Mouse (Mus musculus): ENCODE data around the gene Dner. TPM values are rescaled to one million over a fixed set of nuclear protein-coding genes. Genes with fewer than 3 reads are reported as not detected.

Dner gene
- total RNA-seq, 4 experiments from 2014 or later, result 129 to 148 (median 141) TPM

DNA sequence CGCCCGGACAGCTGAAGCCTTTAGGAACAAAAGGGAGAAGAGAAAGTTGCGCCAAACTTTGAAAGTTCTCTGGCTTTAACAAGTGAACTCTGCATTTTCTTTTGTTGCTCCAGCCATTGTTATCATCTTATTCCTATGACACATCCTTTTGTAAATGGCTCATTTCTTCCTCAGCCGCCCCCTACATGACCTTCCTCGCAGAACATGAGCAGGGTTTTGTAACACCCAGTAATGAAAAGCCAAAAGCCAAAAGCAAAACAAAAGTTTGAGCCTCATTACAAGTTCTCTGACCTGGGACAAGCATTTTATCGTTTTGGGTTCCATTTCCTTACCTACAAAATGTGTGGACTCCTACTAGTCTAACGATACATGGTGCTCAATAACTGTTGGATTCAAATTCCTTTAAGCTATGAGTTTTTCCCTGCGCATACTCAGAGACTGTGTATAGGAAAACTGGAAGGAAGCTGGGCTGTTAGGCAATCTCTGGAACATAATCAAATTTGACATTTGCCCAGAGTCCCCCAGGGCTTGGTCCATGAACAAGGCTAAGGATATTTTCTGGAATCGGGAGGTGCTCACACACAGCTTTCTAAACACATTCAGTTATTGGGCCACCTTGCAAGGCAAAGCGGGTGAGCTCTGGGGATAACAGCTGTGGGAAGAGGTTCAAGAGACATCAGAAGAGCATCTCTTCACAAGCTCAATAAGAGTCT lies 246.3 kb downstream of the Dner start:
- no peak for DNase-seq (ENCODE audit: low spot score in 2 of 2)

- DNase-seq (ENCODE audit: low spot score in 2 of 2), result peak in 1 of 2 experiments; percentile 73
Measured at GRCm38 (mm10) chr1:84443640-84444039, 252.4 kb downstream of the Dner start.

- DNase-seq (ENCODE audit: low spot score in 2 of 2), result no peak
Measured at GRCm38 (mm10) chr1:84443050-84443449, 253.0 kb downstream of the Dner start.

DNA sequence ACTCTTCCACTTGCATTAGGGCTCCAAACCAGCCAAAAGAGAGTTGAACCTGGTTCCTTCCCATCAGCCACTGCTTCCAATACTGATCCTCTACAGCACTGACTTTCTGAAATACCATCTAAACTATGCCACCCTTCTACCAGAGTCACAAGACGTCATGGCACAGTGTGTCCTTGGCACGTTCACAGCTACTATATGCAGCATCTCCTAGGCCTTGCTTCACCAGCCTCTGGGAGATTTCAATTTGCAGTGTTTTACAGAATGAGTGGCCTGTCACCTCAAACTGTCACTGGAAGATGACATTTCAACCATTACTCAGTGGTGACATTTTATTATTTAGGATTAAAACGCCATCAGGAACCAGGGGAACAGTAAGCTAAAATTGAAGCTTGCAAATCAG lies 254.6 kb downstream of the Dner start:
- DNase-seq (ENCODE audit: low spot score in 2 of 2), result no peak

DNA sequence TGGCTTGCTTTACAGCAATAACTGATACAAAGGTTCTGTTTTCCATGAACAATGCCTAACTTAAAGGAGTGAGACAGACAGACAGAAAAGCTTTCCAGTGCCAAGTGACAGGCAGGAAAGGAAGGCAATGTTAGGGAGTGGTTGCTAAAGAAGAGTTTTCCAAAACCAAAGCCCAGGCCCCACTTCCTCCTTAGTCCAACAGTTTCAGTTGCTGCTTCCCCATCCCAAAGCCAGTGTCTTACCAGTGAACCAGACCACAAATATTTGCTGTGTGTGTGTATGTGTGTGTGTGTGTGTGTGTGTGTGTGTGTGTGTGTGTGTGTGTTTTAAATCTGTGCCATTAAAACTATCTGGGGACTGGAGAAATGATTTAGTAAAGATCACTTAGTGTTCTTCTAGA lies 258.5 kb downstream of the Dner start:
- no peak for DNase-seq (ENCODE audit: low spot score in 2 of 2)

DNA sequence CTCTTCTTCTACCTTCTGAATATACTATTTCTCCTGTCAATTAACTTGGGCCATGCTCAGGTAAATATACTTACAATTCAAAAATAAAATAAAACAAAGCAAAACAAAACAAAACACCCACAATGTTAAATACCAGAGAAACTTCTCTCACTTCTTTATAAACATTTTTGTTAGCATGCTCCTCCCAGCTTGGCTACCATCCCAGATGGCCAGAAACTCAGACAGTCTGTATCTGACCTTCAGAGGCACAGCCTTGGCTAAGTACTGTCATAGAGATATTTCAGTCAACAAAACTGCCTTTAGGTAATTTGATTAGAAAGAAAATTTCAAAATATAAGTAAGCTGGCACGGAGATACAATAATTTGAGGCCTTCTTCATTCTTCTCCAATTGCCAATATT lies 259.7 kb downstream of the Dner start:
- no peak for DNase-seq (ENCODE audit: low spot score in 2 of 2)

DNA sequence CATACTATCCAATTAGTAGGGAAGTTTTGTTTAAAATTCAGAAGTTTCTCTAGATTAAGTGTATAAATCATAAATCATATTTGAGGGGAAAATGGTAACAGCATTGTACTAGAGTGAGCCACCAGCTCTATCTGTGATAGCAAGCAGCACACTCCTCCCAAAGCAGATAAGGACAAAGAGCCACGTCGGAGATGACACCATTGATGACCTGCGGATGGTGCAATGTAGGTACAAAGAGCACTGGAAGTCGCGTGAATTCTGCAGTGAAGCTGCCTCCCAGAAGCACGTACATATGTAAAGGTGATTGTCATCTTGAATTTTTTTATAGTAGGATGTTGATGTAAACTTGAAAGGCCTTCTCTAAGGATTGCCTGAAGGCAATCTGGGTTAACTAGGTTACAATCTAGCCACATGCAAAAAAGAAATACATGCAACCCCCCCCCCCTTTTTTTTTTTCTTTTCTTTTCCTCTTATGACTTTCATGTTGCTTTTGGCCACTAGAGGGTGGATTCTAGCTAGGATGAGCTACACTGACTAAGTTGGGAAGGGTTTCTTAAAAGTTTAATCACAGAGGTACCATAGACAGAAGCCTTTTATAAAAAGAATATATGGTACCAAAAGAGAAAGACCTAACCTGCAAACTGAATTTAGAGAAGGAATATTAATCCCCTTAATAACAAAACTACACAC lies 262.6 kb downstream of the Dner start:
- DNase-seq (ENCODE audit: low spot score in 2 of 2), result peak in 1 of 2 experiments; percentile 2

DNA sequence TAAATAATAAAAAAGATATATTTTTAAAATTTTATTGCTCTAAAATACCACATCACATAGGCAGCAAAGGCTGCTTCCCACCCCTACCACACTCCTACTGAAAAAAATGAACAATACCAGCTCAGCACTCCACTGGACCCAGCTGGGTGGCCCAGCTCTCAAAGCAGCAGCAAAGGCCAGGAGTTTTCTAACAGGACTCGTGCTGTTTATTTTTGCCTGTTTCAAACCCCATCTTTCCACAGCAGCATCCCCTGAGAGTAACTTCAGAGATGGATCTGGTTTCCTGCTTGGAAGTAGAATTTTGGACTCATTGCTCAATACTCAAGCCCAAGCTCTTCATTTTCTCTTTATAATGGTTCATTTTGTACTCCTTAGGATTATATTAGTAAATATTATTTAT lies 263.7 kb downstream of the Dner start:
- DNase-seq (ENCODE audit: low spot score in 2 of 2), result no peak

- peak in 1 of 2 experiments; percentile 3 for DNase-seq (ENCODE audit: low spot score in 2 of 2)
Measured at GRCm38 (mm10) chr1:84428331-84428730, 267.7 kb downstream of the Dner start.

- DNase-seq (ENCODE audit: low spot score in 2 of 2), result peak; percentile 39 to 78
Measured at GRCm38 (mm10) chr1:84427757-84428156, 268.3 kb downstream of the Dner start.

GRCm38 (mm10) chr1:84426679-84427078 lies 269.3 kb downstream of the Dner start:
- DNase-seq (ENCODE audit: low spot score in 2 of 2), result peak in 1 of 2 experiments; percentile 3

- no peak for DNase-seq (ENCODE audit: low spot score in 2 of 2)
Measured at GRCm38 (mm10) chr1:84422881-84423280, 273.1 kb downstream of the Dner start.

DNA sequence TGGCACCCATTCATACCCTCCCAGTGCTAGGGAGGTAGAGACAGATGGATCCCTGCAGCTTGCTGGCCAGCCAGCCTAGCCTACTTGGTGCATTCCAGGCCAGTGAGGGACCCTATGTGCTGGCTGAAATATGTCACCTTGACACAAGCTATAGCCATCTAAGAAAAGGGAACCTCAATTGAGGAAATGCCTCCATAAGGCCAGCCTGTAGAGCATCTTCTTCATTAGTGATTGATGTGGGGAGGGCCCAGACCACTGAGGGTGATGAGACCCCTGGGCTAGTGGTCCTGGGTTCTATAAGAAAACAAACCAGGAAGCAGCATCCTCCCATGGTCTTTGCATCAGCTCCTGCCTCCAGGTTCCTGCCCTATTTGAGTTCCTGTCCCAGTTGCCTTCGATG lies 274.2 kb downstream of the Dner start:
- no peak for DNase-seq (ENCODE audit: low spot score in 2 of 2)

DNA sequence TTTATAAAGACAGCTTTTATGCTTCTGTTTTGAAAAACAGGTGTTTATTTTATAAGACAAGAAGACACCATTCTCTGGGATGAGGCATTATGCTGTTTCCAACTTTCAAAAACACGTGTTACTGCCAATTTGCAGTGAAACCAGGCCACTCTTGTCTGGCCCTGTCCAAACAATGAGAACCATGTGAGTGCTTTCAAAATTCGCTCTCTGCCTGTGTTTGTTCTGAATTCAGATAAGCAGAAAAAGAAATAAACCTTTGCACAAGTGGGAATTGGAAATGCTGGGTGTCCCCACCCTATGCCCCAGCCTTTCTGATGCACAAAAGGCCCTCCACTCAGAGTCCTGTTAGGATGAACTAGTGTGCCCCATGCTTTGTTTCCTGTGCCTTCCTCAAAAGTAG lies 276.6 kb downstream of the Dner start:
- DNase-seq (ENCODE audit: low spot score in 2 of 2), result no peak

GRCm38 (mm10) chr1:84418511-84418910 lies 277.5 kb downstream of the Dner start:
- no peak for DNase-seq (ENCODE audit: low spot score in 2 of 2)

- no peak for DNase-seq (ENCODE audit: low spot score in 2 of 2)
Measured at GRCm38 (mm10) chr1:84417761-84418238, 278.2 kb downstream of the Dner start.

- DNase-seq (ENCODE audit: low spot score in 2 of 2), result no peak
Measured at GRCm38 (mm10) chr1:84417276-84417675, 278.7 kb downstream of the Dner start.

GRCm38 (mm10) chr1:84414464-84414863 lies 281.6 kb downstream of the Dner start:
- DNase-seq (ENCODE audit: low spot score in 2 of 2), result no peak

- no peak for DNase-seq (ENCODE audit: low spot score in 2 of 2)
Measured at GRCm38 (mm10) chr1:84409514-84409913, 286.5 kb downstream of the Dner start.

GRCm38 (mm10) chr1:84408873-84409272 lies 287.1 kb downstream of the Dner start:
- no peak for DNase-seq (ENCODE audit: low spot score in 2 of 2)

DNA sequence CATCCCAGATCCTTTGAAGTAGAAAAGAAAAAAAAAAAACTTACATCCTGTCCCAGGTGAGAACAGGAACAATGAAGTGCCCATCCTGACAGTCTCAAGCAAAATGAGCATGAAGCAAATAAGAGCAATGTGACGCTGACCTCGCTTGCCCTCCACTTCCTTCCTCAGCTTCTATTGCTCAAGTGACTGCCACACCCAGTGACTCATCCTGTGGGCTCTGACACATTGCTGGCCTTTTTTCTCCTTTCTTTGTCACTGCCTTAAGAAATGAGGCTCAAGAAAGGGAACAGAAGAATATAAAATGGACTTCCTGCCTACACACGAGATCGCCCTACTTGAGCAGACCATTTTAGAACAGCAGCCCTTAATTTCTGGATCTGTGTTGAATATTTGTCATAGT lies 289.1 kb downstream of the Dner start:
- DNase-seq (ENCODE audit: low spot score in 2 of 2), result no peak

- no peak for DNase-seq (ENCODE audit: low spot score in 2 of 2)
Measured at GRCm38 (mm10) chr1:84405551-84406290, 290.3 kb downstream of the Dner start.
